Mouse (Mus musculus): ENCODE data around the gene Ufc1. TPM values are rescaled to one million over a fixed set of nuclear protein-coding genes. Genes with fewer than 3 reads are reported as not detected.
"Not testable (repeated sequence)": the region's sequence is repeated elsewhere in the genome, so short reads cannot be mapped to it uniquely, and the experiment has no call there.

Gene Ufc1
- polyA plus RNA-seq, 1 experiment, result 116 TPM

DNA sequence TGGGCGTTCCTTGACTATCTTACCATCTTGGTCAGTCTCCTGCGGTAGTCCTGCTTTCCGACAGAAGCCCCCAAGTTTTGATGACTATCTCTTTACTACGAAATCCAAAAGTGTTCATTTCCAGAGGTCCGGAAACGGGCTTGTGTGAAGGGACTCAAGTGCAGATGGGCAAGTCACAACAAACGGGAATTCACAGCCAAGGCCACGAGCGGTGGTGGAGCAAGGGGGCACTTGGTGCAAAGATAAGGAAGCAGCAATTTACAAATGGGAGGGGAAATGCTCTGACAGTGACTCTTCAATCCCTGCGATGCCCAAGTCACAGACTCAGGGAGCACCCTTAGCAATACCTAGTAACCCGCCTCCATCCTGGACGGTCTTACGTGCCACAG is 47.4 kb downstream of the Ufc1 start:
- H3K4me2 ChIP-seq (ENCODE audit: low read depth), result peak overlapping the region; percentile 98
- H3K36me3 ChIP-seq (ENCODE audit: control insufficient read depth, insufficient read depth), result no peaks in the 10 kb centered on the region
- no peaks in the 10 kb centered on the region for H3K27me3 ChIP-seq (ENCODE audit: control insufficient read depth, insufficient read depth, insufficient read length)
- no peak for TF ChIP-seq MAX (IDR thresholded peaks at IDR 0.05; ENCODE audit: low read depth)
- no peak for TF ChIP-seq REST (IDR thresholded peaks at IDR 0.05; ENCODE audit: insufficient read depth, insufficient read length)
- no peak for TF ChIP-seq MYOD1 (IDR thresholded peaks at IDR 0.05; ENCODE audit: control insufficient read depth in 1 of 3, insufficient read length in 2 of 3, low read depth in 2 of 3)
- no peak for TF ChIP-seq MYOG (IDR thresholded peaks at IDR 0.05; ENCODE audit: control insufficient read depth in 1 of 3, insufficient read depth in 1 of 3, insufficient read length in 2 of 3, low read depth in 2 of 3)
- TF ChIP-seq POLR2AphosphoS2 (IDR thresholded peaks at IDR 0.05; ENCODE audit: insufficient read length, low read depth), result no peak
- no peak for TF ChIP-seq TCF12 (IDR thresholded peaks at IDR 0.05; ENCODE audit: insufficient read depth, poor library complexity, severe bottlenecking)
- TF ChIP-seq E2F4 (IDR thresholded peaks at IDR 0.05; ENCODE audit: insufficient read depth), result no peak
- TF ChIP-seq SRF (IDR thresholded peaks at IDR 0.05; ENCODE audit: control insufficient read depth, insufficient read length, low read depth), result no peak
- TF ChIP-seq TCF3 (IDR thresholded peaks at IDR 0.05; ENCODE audit: insufficient read length, low read depth), result no peak
- TF ChIP-seq CEBPB (IDR thresholded peaks at IDR 0.05; ENCODE audit: insufficient read depth, poor library complexity, severe bottlenecking), result no peak
- TF ChIP-seq POLR2A (IDR thresholded peaks at IDR 0.05; ENCODE audit: insufficient read length, low read depth), result no peak
- TF ChIP-seq USF1 (IDR thresholded peaks at IDR 0.05; ENCODE audit: low read depth), result no peak
- H3ac ChIP-seq (ENCODE audit: control insufficient read depth, insufficient read length), result no peak overlapping the region
- peaks cover 29% of the 10 kb centered on the region for H3K79me2 ChIP-seq (ENCODE audit: control insufficient read depth, insufficient read depth)
- H3K4me3 ChIP-seq, result peak overlapping the region; percentile 62

DNA sequence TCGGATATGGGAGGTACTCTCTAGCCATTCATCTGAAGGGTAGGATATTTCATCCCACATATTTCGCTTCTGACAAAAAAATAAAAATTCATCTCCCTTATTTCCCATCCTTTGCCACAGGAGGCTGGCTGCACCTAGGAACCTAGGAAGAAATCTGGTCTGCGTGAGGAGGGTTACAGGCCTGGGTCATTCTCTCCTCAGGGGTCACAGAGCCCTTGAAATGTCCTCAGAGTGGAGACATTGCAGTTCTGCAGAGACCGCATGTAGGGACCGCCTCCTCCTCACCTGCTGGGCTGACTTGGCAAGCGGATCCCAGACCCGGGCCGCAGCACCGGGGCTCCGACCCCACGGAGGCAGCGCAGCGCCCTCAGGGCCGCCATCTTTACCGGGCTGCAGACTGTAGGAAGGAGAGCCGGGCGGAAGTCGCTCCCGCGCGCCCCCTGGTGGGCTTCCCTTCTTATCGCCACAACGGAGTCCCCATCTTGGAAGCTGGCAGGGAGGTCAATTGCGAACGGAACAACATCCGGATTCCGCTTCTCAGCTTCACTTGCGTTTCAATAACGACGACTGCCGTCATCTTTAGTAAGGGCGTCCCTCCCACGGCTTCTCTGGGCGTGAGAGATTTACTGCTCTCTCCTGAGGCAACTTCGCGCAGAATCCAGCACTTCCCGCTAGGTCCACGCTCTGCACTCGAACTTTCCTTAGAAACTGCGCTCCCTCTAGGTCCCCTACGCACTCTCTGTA is 47.9 kb downstream of the Ufc1 start:
- Histone ChIP-seq H3K4me2 (ENCODE audit: low read depth) (peak overlapping the region; percentile 98), H3ac (ENCODE audit: control insufficient read depth, insufficient read length) (no peak overlapping the region), H3K79me2 (ENCODE audit: control insufficient read depth, insufficient read depth) (peaks cover 29% of the 10 kb centered on the region), H3K27me3 (ENCODE audit: control insufficient read depth, insufficient read depth, insufficient read length) (no peaks in the 10 kb centered on the region), H3K36me3 (ENCODE audit: control insufficient read depth, insufficient read depth) (no peaks in the 10 kb centered on the region), H3K4me3 (peak overlapping the region; percentile 62)
- TF ChIP-seq POLR2A (IDR thresholded peaks at IDR 0.05; ENCODE audit: insufficient read length, low read depth) (peak; percentile 81), TCF12 (IDR thresholded peaks at IDR 0.05; ENCODE audit: insufficient read depth, poor library complexity, severe bottlenecking) (no peak), POLR2AphosphoS2 (IDR thresholded peaks at IDR 0.05; ENCODE audit: insufficient read length, low read depth) (peak; percentile 67)

- peaks cover 29% of the 10 kb centered on the region for H3K79me2 ChIP-seq (ENCODE audit: control insufficient read depth, insufficient read depth)
- H3ac ChIP-seq (ENCODE audit: control insufficient read depth, insufficient read length), result no peak overlapping the region
- H3K4me3 ChIP-seq, result peak overlapping the region; percentile 62
- H3K27me3 ChIP-seq (ENCODE audit: control insufficient read depth, insufficient read depth, insufficient read length), result no peaks in the 10 kb centered on the region
- no peaks in the 10 kb centered on the region for H3K36me3 ChIP-seq (ENCODE audit: control insufficient read depth, insufficient read depth)
- TF ChIP-seq MYOG (IDR thresholded peaks at IDR 0.05; ENCODE audit: control insufficient read depth in 1 of 3, insufficient read depth in 1 of 3, insufficient read length in 2 of 3, low read depth in 2 of 3), result peak in 1 of 3 experiments; percentile 49
- TF ChIP-seq MYOD1 (IDR thresholded peaks at IDR 0.05; ENCODE audit: control insufficient read depth in 1 of 3, insufficient read length in 2 of 3, low read depth in 2 of 3), result peak in 2 of 3 experiments; percentile 6 to 54
- TF ChIP-seq E2F4 (IDR thresholded peaks at IDR 0.05; ENCODE audit: insufficient read depth), result no peak
- no peak for TF ChIP-seq TCF3 (IDR thresholded peaks at IDR 0.05; ENCODE audit: insufficient read length, low read depth)
- TF ChIP-seq CEBPB (IDR thresholded peaks at IDR 0.05; ENCODE audit: insufficient read depth, poor library complexity, severe bottlenecking), result no peak
- TF ChIP-seq TCF12 (IDR thresholded peaks at IDR 0.05; ENCODE audit: insufficient read depth, poor library complexity, severe bottlenecking), result peak; percentile 24
- peak overlapping the region; percentile 97 for H3K4me2 ChIP-seq (ENCODE audit: low read depth)
Measured at GRCm38 (mm10) chr1:171245353-171245752, 49.5 kb downstream of the Ufc1 start.

DNA sequence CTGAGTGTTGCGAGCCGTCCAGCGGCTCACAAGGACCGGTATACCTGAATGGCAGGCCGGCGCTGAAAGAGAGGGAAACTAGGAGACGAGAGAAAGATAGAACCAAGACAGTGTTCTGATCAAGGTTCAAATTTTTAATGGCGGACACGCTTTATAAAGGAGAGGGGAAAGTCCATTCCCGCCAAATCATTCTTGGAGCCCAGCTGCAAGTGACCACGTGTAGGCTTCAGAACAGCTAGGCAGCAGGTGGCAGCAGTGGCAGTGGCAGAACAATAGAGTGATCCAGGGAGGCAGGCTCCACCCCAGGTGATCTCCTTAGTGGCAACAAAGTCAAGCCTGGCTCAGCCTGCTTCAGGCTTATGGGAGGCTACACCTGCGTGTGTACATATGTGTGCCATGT is 52.9 kb downstream of the Ufc1 start:
- Histone ChIP-seq H3K36me3 (ENCODE audit: control insufficient read depth, insufficient read depth) (peaks cover 13% of the 10 kb centered on the region), H3K79me2 (ENCODE audit: control insufficient read depth, insufficient read depth) (peaks cover 29% of the 10 kb centered on the region)
- not testable (repeated sequence) for H3ac ChIP-seq (ENCODE audit: control insufficient read depth, insufficient read length)

GRCm38 (mm10) chr1:171240911-171241310 is 53.9 kb downstream of the Ufc1 start:
- Histone ChIP-seq H3K4me3 (no peak overlapping the region), H3ac (ENCODE audit: control insufficient read depth, insufficient read length) (no peak overlapping the region), H3K79me2 (ENCODE audit: control insufficient read depth, insufficient read depth) (peaks cover 19% of the 10 kb centered on the region), H3K27me3 (ENCODE audit: control insufficient read depth, insufficient read depth, insufficient read length) (no peaks in the 10 kb centered on the region), H3K4me2 (ENCODE audit: low read depth) (no peak overlapping the region), H3K36me3 (ENCODE audit: control insufficient read depth, insufficient read depth) (peaks cover 18% of the 10 kb centered on the region)
- TF ChIP-seq MAX (IDR thresholded peaks at IDR 0.05; ENCODE audit: low read depth), result no peak
- TF ChIP-seq E2F4 (IDR thresholded peaks at IDR 0.05; ENCODE audit: insufficient read depth), result no peak
- TF ChIP-seq POLR2A (IDR thresholded peaks at IDR 0.05; ENCODE audit: insufficient read length, low read depth), result no peak
- TF ChIP-seq MYOD1 (IDR thresholded peaks at IDR 0.05; ENCODE audit: control insufficient read depth in 1 of 3, insufficient read length in 2 of 3, low read depth in 2 of 3), result no peak
- TF ChIP-seq MYOG (IDR thresholded peaks at IDR 0.05; ENCODE audit: control insufficient read depth in 1 of 3, insufficient read depth in 1 of 3, insufficient read length in 2 of 3, low read depth in 2 of 3), result no peak
- no peak for TF ChIP-seq POLR2AphosphoS2 (IDR thresholded peaks at IDR 0.05; ENCODE audit: insufficient read length, low read depth)
- no peak for TF ChIP-seq TCF12 (IDR thresholded peaks at IDR 0.05; ENCODE audit: insufficient read depth, poor library complexity, severe bottlenecking)
- TF ChIP-seq TCF3 (IDR thresholded peaks at IDR 0.05; ENCODE audit: insufficient read length, low read depth), result no peak
- no peak for TF ChIP-seq REST (IDR thresholded peaks at IDR 0.05; ENCODE audit: insufficient read depth, insufficient read length)
- TF ChIP-seq SRF (IDR thresholded peaks at IDR 0.05; ENCODE audit: control insufficient read depth, insufficient read length, low read depth), result no peak
- TF ChIP-seq CEBPB (IDR thresholded peaks at IDR 0.05; ENCODE audit: insufficient read depth, poor library complexity, severe bottlenecking), result no peak
- TF ChIP-seq USF1 (IDR thresholded peaks at IDR 0.05; ENCODE audit: low read depth), result no peak

More for the DNA sequence above, 52.9 kb downstream of the Ufc1 start:
- H3K27me3 ChIP-seq (ENCODE audit: control insufficient read depth, insufficient read depth, insufficient read length); H3K4me3 ChIP-seq; H3K4me2 ChIP-seq (ENCODE audit: low read depth): not testable (repeated sequence)

Data from myocyte (in vitro differentiated cells).